Mouse (Mus musculus): ENCODE data around the gene Mfap5. TPM values are rescaled to one million over a fixed set of nuclear protein-coding genes. Genes with fewer than 3 reads are reported as not detected.

Mfap5 gene
- polyA plus RNA-seq (2015; fragmentation: Illumina TruSeq; extraction: RNeasy Lipid Tissue Mini Kit (QIAGEN cat#74804); ENCODE audit: insufficient read depth, low read depth, low replicate concordance) = 23.7 TPM

GRCm38 (mm10) chr6:122505545-122505944 lies at the start of gene Mfap5:
Gene Mfap5, plus strand, starts transcription at chr6:122505845.

GRCm38 (mm10) chr6:122498661-122499060 lies 7.0 kb upstream of the Mfap5 start, which contains the start of gene Rimklb:
Gene Rimklb, minus strand, starts transcription at chr6:122498761.

GRCm38 (mm10) chr6:122553606-122554005 lies 48.0 kb downstream of the Mfap5 start, which contains the start of gene Aicda:
Gene Aicda, plus strand, starts transcription at chr6:122553801.

Other genes starting within 250 kb of the Mfap5 start
- not detected for gene Klrg1, start 223.0 kb upstream of the Mfap5 start, polyA plus RNA-seq (2015; fragmentation: Illumina TruSeq; extraction: RNeasy Lipid Tissue Mini Kit (QIAGEN cat#74804); ENCODE audit: insufficient read depth, low read depth, low replicate concordance)
- gene M6pr, start 197.1 kb upstream of the Mfap5 start, polyA plus RNA-seq (2015; fragmentation: Illumina TruSeq; extraction: RNeasy Lipid Tissue Mini Kit (QIAGEN cat#74804); ENCODE audit: insufficient read depth, low read depth, low replicate concordance) = 22.2 TPM
- gene Phc1, start 165.3 kb upstream of the Mfap5 start, polyA plus RNA-seq (2015; fragmentation: Illumina TruSeq; extraction: RNeasy Lipid Tissue Mini Kit (QIAGEN cat#74804); ENCODE audit: insufficient read depth, low read depth, low replicate concordance) = 6.2 TPM
- not detected for gene Rimklb, start 7.1 kb upstream of the Mfap5 start, polyA plus RNA-seq (2015; fragmentation: Illumina TruSeq; extraction: RNeasy Lipid Tissue Mini Kit (QIAGEN cat#74804); ENCODE audit: insufficient read depth, low read depth, low replicate concordance)
- gene Aicda, start 48.0 kb downstream of the Mfap5 start, polyA plus RNA-seq (2015; fragmentation: Illumina TruSeq; extraction: RNeasy Lipid Tissue Mini Kit (QIAGEN cat#74804); ENCODE audit: insufficient read depth, low read depth, low replicate concordance) = not detected
- 4.2 TPM for gene Apobec1, start 96.6 kb downstream of the Mfap5 start, polyA plus RNA-seq (2015; fragmentation: Illumina TruSeq; extraction: RNeasy Lipid Tissue Mini Kit (QIAGEN cat#74804); ENCODE audit: insufficient read depth, low read depth, low replicate concordance)
- not detected for gene Gdf3, start 104.2 kb downstream of the Mfap5 start, polyA plus RNA-seq (2015; fragmentation: Illumina TruSeq; extraction: RNeasy Lipid Tissue Mini Kit (QIAGEN cat#74804); ENCODE audit: insufficient read depth, low read depth, low replicate concordance)
- gene Dppa3, start 120.6 kb downstream of the Mfap5 start, polyA plus RNA-seq (2015; fragmentation: Illumina TruSeq; extraction: RNeasy Lipid Tissue Mini Kit (QIAGEN cat#74804); ENCODE audit: insufficient read depth, low read depth, low replicate concordance) = not detected
- gene Nanog, start 201.6 kb downstream of the Mfap5 start, polyA plus RNA-seq (2015; fragmentation: Illumina TruSeq; extraction: RNeasy Lipid Tissue Mini Kit (QIAGEN cat#74804); ENCODE audit: insufficient read depth, low read depth, low replicate concordance) = not detected

Data from pancreas, adult 10 weeks (tissue).